Mouse (Mus musculus) G1E (cell line): ENCODE results near the gene 4933424G06Rik. TPM values are rescaled to one million over a fixed set of nuclear protein-coding genes. Genes with fewer than 3 reads are reported as not detected.
A peak's percentile ranks its signal among the peaks of the same experiment; 100 is the strongest.
"Not testable (repeated sequence)": the region's sequence is repeated elsewhere in the genome, so short reads cannot be mapped to it uniquely, and the experiment has no call there.

Experiments
- ATAC-seq: 2 replicates; pipeline ENCODE4 v1.8.0; 2016; ENCODE audit warnings: mild to moderate bottlenecking; ENCODE audit not compliant: insufficient number of reproducible peaks, poor library complexity, low FRiP score, severe bottlenecking; ENCODE audit errors: extremely low read depth
- DNase-seq: peaks from one replicate; pipeline ENCODE4 v3.0.0; 2012; ENCODE audit warnings: low spot score
- H3K27me3 ChIP-seq: 2 replicates; pipeline ENCODE4 v1.6.1; 2012; ENCODE audit warnings: mild to moderate bottlenecking, low read length, inconsistent platforms; ENCODE audit not compliant: insufficient read depth
- H3K36me3 ChIP-seq: replicated peaks from 2 replicates; pipeline ENCODE3; 2012; ENCODE audit warnings: mild to moderate bottlenecking, inconsistent platforms
- H3K4me1 ChIP-seq: 2 replicates; pipeline ENCODE4 v1.6.1; 2012; ENCODE audit warnings: low read depth, low read length, inconsistent platforms, mixed read lengths; ENCODE audit not compliant: insufficient read depth
- H3K4me3 ChIP-seq: 2 replicates; pipeline ENCODE4 v1.5.1; 2012; ENCODE audit warnings: low read depth, mild to moderate bottlenecking, inconsistent platforms, low read length, moderate library complexity, mixed read lengths
- H3K9me3 ChIP-seq: replicated peaks from 2 replicates; pipeline ENCODE4 v1.6.1; 2012; ENCODE audit warnings: inconsistent platforms
- CTCF ChIP-seq: IDR thresholded peaks from 2 replicates; pipeline ENCODE4 v1.5.1; 2012; ENCODE audit warnings: low read depth, low read length, inconsistent platforms, mixed read lengths
- GATA1 ChIP-seq: IDR thresholded peaks from 2 replicates; pipeline ENCODE4 v1.6.1; 2012; ENCODE audit warnings: borderline replicate concordance, low read length, inconsistent platforms, mixed read lengths
- GATA2 ChIP-seq: IDR thresholded peaks from 2 replicates; pipeline ENCODE4 v1.6.1; 2012; ENCODE audit warnings: low read depth, low read length, inconsistent platforms, borderline replicate concordance
- POLR2AphosphoS5 ChIP-seq: IDR thresholded peaks from 2 replicates; pipeline ENCODE4 v1.6.1; 2012; ENCODE audit warnings: low read depth, low read length, inconsistent platforms; ENCODE audit not compliant: insufficient replicate concordance
- TAL1 ChIP-seq: conservative IDR thresholded peaks from 2 replicates; pipeline ENCODE4 v1.6.1; 2012; ENCODE audit warnings: low read depth, low read length, inconsistent platforms, mixed read lengths
- polyA plus RNA-seq: library from polyadenylated mRNA; stranded (reverse); fragments of >175 nt; gene quantifications from 2 replicates; pipeline ENCODE4 v1.2.3, GENCODE M21; 2012
- total RNA-seq, 2 experiments: library from RNA; stranded (forward) in 1 of 2; stranded (reverse) in 1 of 2; fragments of 200-1000 nt in 1 of 2; fragments of >200 nt in 1 of 2; fragmentation: Nextera tagmentation in 1 of 2; gene quantifications; 2 replicates each; pipeline ENCODE4 v1.2.3; 2014 to 2017

Gene 4933424G06Rik
- total RNA-seq (2014; fragmentation: Nextera tagmentation) (0.75 TPM in 1 of 2 replicates, not detected in the other), total RNA-seq (2017) (0.17 and 0.38 TPM in 2 replicates), polyA plus RNA-seq (not detected in 2 replicates)

DNA sequence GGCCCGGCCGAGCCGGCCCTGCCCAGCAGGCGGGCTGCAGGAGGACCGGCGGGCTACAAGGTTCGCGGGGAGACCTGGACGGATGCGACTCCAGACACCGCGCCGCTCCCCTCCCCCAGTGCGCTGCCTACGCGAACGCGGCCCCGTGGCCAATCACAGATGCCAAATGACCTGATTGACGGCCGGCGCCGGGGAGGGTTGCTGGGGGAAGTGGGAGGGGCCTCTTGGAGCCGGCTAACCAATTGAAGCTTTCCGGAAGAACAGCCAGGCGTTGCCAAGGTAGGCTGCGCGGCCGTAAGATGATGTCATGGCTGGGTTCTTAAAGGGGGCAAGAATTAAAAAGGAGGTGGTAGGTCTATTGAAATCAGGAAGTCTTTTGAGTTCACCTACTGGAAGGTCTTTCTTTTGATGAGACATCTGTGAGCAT lies at the start of gene 4933424G06Rik:
4933424G06Rik (plus strand) TSS at position 296 of the 427 bp plus-strand sequence.
- H3K27me3 ChIP-seq = peaks cover 7% of the 10 kb centered on the region
- H3K9me3 ChIP-seq = peaks cover 12% of the 10 kb centered on the region
- ATAC-seq (peak; percentile 99), DNase-seq (peak; percentile 99)
- TF ChIP-seq TAL1 = no peak
- TF ChIP-seq GATA1 = no peak
- TF ChIP-seq CTCF = no peak
- TF ChIP-seq GATA2 = no peak
- no peak for TF ChIP-seq POLR2AphosphoS5
- H3K36me3 ChIP-seq = peaks cover 39% of the 10 kb centered on the region
- peaks cover 31% of the 10 kb centered on the region for H3K4me1 ChIP-seq
- H3K4me3 ChIP-seq = peak within 1 kb of the TSS; percentile 85

DNA sequence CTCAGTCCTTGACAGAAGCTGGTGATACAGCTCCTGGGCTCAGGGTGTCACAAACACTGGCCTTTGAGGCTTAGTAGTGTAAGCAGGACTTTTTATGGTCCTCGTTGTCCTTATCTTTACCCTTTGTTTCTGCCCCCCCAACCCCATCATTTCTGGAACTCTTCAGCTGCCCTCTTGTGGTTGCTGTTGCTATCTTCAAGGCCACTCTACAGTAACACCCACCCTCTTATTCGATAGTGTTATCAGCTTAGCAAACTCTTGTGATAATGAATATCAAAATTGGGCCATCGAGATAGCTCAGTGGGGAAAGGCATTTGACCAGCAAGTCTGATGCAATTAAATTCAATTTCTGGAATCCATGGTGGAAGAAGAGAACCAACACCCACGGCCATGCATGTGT lies 45.5 kb upstream of the 4933424G06Rik start:
- H3K4me1 ChIP-seq = peaks cover 12% of the 10 kb centered on the region
- ATAC-seq (no peak), DNase-seq (no peak)
- peaks cover 13% of the 10 kb centered on the region for H3K27me3 ChIP-seq
- no peaks in the 10 kb centered on the region for H3K9me3 ChIP-seq
- H3K36me3 ChIP-seq = no peaks in the 10 kb centered on the region
- TF ChIP-seq GATA2 = no peak
- no peak for TF ChIP-seq GATA1
- TF ChIP-seq POLR2AphosphoS5 = no peak
- no peak for TF ChIP-seq TAL1
- H3K4me3 ChIP-seq = no peak overlapping the region

DNA sequence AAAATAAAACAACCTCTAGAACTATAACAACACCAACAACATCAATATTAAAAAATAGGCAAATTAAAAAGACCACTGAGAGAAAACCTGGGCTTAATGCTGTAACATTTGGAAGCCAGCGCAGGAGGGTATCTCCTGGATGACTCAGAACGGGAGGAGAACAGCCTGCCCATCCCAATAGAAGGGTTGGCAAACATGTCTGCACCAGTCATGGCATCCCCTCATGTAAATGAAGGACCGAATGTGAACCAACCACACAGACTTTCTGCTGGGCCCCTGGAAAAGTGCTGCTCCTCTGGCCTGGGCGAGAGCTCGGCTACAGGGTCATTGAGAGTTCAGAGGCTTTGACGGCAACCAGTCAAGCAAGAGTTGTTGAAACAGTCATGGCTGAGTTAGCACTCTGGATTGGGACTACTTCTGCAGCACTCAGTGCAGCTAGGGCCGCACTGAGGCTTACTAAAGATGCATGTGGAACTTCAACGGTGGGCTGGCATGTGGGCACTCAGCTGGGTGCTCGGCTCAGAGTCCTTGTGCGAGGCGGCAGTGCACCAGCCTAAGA lies 44.7 kb upstream of the 4933424G06Rik start:
- Histone ChIP-seq H3K9me3 (no peaks in the 10 kb centered on the region), H3K4me1 (peaks cover 12% of the 10 kb centered on the region), H3K36me3 (no peaks in the 10 kb centered on the region), H3K27me3 (peaks cover 20% of the 10 kb centered on the region), H3K4me3 (no peak overlapping the region)
- DNase-seq (no peak), ATAC-seq (no peak)
- TF ChIP-seq CTCF (no peak), GATA1 (no peak), TAL1 (no peak), GATA2 (no peak), POLR2AphosphoS5 (no peak)

DNA sequence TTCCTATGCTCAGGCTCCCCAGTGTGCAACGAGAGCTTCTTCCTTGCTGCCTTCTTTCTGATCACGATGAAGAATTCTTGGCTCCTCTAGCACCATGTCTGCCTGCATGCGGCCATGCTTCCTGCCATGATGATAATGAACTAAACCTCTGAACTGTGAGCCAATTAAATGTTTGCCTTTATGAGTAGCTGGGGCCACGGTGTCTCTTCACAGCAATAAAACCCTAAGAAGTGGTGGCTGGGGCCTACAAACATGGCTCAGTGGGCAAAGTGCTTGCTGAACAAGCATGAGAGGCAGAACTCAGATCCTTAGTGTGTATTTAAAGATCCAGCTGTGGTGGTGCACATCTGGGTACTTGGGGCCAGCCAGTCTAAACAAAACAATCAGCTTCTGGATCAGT lies 44.0 kb upstream of the 4933424G06Rik start:
- peaks cover 12% of the 10 kb centered on the region for H3K4me1 ChIP-seq
- ATAC-seq (no peak), DNase-seq (no peak)
- no peaks in the 10 kb centered on the region for H3K9me3 ChIP-seq
- TF ChIP-seq GATA2 (no peak), CTCF (no peak), GATA1 (no peak), POLR2AphosphoS5 (no peak), TAL1 (no peak)
- no peak overlapping the region for H3K4me3 ChIP-seq
- no peaks in the 10 kb centered on the region for H3K36me3 ChIP-seq
- peaks cover 25% of the 10 kb centered on the region for H3K27me3 ChIP-seq

DNA sequence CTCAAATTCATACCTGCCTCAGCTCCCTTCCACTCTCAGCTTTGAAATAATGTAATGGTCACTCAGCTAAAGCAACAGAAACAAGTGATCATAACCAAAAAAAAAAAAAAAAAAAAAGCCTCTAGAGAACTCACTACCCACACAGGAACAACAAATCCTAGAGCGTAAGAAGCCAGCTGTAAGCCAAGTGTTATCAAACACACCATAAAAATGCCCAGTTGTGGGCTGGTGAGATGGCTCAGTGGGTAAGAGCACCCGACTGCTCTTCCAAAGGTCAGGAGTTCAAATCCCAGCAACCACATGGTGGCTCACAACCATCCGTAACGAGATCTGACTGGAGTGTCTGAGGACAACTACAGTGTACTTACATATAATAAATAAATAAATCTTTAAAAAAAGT lies 41.9 kb upstream of the 4933424G06Rik start:
- not testable (repeated sequence) for H3K36me3 ChIP-seq, H3K9me3 ChIP-seq, ATAC-seq, H3K4me3 ChIP-seq, DNase-seq
- peaks cover 32% of the 10 kb centered on the region for H3K27me3 ChIP-seq
- H3K4me1 ChIP-seq = peaks cover 12% of the 10 kb centered on the region

DNA sequence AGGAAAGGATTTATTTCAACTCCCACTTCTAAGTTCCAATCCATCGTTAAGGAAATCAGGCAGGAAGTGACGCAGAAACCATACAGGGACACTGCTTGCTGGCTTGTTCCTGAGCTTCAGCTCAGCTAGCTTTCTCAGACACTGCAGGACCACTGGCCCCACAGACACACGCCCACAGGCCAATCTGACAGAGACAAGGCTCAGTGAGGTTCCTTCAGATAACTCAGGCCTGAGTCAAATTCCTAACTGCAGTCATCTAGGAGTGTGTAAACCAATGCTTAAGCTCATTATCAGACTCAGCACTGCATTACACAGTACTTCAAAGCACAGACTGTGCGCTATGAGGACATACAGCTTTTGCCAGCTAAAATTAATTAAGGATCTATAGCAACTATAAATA lies 39.7 kb upstream of the 4933424G06Rik start:
- Histone ChIP-seq H3K36me3 (no peaks in the 10 kb centered on the region), H3K4me1 (peaks cover 3% of the 10 kb centered on the region; the same call in 1 of the 2 replicates), H3K9me3 (no peaks in the 10 kb centered on the region), H3K27me3 (peaks cover 42% of the 10 kb centered on the region), H3K4me3 (no peak overlapping the region)
- ATAC-seq (no peak), DNase-seq (no peak)
- TF ChIP-seq POLR2AphosphoS5 = no peak
- TF ChIP-seq GATA1 = no peak
- no peak for TF ChIP-seq GATA2
- no peak for TF ChIP-seq CTCF
- TF ChIP-seq TAL1 = no peak

DNA sequence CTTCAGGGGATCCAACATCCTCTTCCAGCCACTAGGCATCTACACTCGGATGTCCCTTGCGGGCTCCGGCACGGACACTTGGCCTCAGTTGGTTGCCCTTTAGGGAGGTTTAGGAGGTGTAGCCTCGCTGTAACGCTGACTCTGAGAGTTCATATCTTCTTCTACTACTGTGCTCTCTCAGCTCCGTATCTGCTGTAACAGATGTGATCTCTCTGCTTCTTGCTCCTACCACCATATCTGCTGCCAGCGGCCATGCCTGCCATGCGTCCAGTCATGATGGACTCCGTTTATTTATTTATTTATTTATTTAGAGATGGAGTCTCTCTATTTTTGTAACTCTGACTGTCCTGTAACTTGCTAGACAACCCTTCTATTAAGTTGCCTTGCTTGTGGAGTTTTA lies 38.7 kb upstream of the 4933424G06Rik start:
- peaks cover 46% of the 10 kb centered on the region for H3K27me3 ChIP-seq
- ATAC-seq (no peak), DNase-seq (no peak)
- no peaks in the 10 kb centered on the region for H3K4me1 ChIP-seq
- no peaks in the 10 kb centered on the region for H3K9me3 ChIP-seq
- TF ChIP-seq POLR2AphosphoS5 (no peak), TAL1 (no peak), CTCF (no peak), GATA1 (no peak), GATA2 (no peak)
- H3K4me3 ChIP-seq = no peak overlapping the region
- H3K36me3 ChIP-seq = no peaks in the 10 kb centered on the region
